Mouse (Mus musculus) frontal cortex, postnatal 10 days (tissue): Measurements from ENCODE around the gene Gstt3.
A peak's percentile ranks its signal among the peaks of the same experiment; 100 is the strongest.
"Not testable (repeated sequence)": the region's sequence is repeated elsewhere in the genome, so short reads cannot be mapped to it uniquely, and the experiment has no call there.

Source experiments
- DNase-seq, 2 experiments: peaks; one replicate each; pipeline ENCODE4 v3.0.0; 2022; ENCODE audit warnings: low spot score in 2 of 2, mixed read lengths in 1 of 2

Gene Gstt3

GRCm38 (mm10) chr10:75779206-75780174 lies 1.7 kb downstream of the Gstt3 start:
- DNase-seq = no peak

- DNase-seq = no peak
Measured at GRCm38 (mm10) chr10:75777885-75778284, 3.3 kb downstream of the Gstt3 start.

- DNase-seq = no peak
Measured at GRCm38 (mm10) chr10:75776562-75776961, 4.7 kb downstream of the Gstt3 start.

- no peak for DNase-seq
Measured at GRCm38 (mm10) chr10:75774587-75774986, 6.6 kb downstream of the Gstt3 start.

GRCm38 (mm10) chr10:75774102-75774501 lies 7.1 kb downstream of the Gstt3 start:
- DNase-seq = no peak

- peak; percentile 73 to 76 for DNase-seq
Measured at GRCm38 (mm10) chr10:75772795-75773664, 8.2 kb downstream of the Gstt3 start, which contains the start of gene Ddt. Ddt (minus strand) TSS chr10:75773414.

GRCm38 (mm10) chr10:75767756-75768155 lies 13.5 kb downstream of the Gstt3 start:
- DNase-seq = not testable (repeated sequence)

GRCm38 (mm10) chr10:75766856-75767255 lies 14.4 kb downstream of the Gstt3 start:
- no peak for DNase-seq

- DNase-seq = peak in 1 of 2 experiments; percentile 43
Measured at GRCm38 (mm10) chr10:75764519-75765473, 16.4 kb downstream of the Gstt3 start.

- peak; percentile 96 to 98 for DNase-seq
Measured at GRCm38 (mm10) chr10:75763682-75764518, 17.3 kb downstream of the Gstt3 start, which contains the start of gene Cabin1. Cabin1 (minus strand) TSS chr10:75764341.

- DNase-seq = no peak
Measured at GRCm38 (mm10) chr10:75762413-75762812, 18.8 kb downstream of the Gstt3 start.

GRCm38 (mm10) chr10:75760311-75760710 lies 20.9 kb downstream of the Gstt3 start:
- DNase-seq = no peak

- DNase-seq = no peak
Measured at GRCm38 (mm10) chr10:75756719-75757118, 24.5 kb downstream of the Gstt3 start.

- DNase-seq = peak; percentile 59 to 79
Measured at GRCm38 (mm10) chr10:75744017-75744416, 37.2 kb downstream of the Gstt3 start.

GRCm38 (mm10) chr10:75743369-75743768 lies 37.8 kb downstream of the Gstt3 start:
- peak; percentile 43 to 66 for DNase-seq

- no peak for DNase-seq
Measured at GRCm38 (mm10) chr10:75740866-75741265, 40.3 kb downstream of the Gstt3 start.

GRCm38 (mm10) chr10:75725449-75725848 lies 55.8 kb downstream of the Gstt3 start:
- DNase-seq = no peak
